Mouse (Mus musculus) heart, embryonic 15.5 days (tissue): ENCODE measurements at regions not wholly inside any gene's neighbourhood (a gene's known extent, or its start where the extent isn't known, plus 50 kb on each side); places are given as distances from the start of the nearest gene placed in this dataset.

Experiments
- ATAC-seq: fragments of 200-750 bp; cut with Nextera tagmentation; replicated peaks from 2 replicates; pipeline ENCODE4 v1.8.0; 2017; ENCODE audit warnings: low read depth, moderate TSS enrichment; ENCODE audit not compliant: insufficient number of reproducible peaks, insufficient read depth, low FRiP score
- H3K27ac ChIP-seq: fragments of 300-500 bp; sonication (generic); 2 replicates; pipeline ENCODE4 v1.5.1; 2015; ENCODE audit warnings: mild to moderate bottlenecking, inconsistent platforms
- H3K27me3 ChIP-seq: fragments of 300-500 bp; sonication (generic); 2 replicates; pipeline ENCODE4 v1.6.1; 2015; ENCODE audit warnings: inconsistent platforms
- H3K36me3 ChIP-seq: fragments of 300-500 bp; sonication (generic); 2 replicates; pipeline ENCODE4 v1.6.1; 2015; ENCODE audit warnings: mild to moderate bottlenecking, inconsistent platforms
- H3K4me1 ChIP-seq: fragments of 300-500 bp; sonication (generic); replicated peaks from 2 replicates; pipeline ENCODE4 v1.6.1; 2015; ENCODE audit warnings: inconsistent platforms
- H3K4me2 ChIP-seq: fragments of 300-500 bp; sonication (generic); 2 replicates; pipeline ENCODE4 v1.6.1; 2015; ENCODE audit warnings: inconsistent platforms, mild to moderate bottlenecking, moderate library complexity
- H3K4me3 ChIP-seq: fragments of 300-500 bp; sonication (generic); 2 replicates; pipeline ENCODE4 v1.5.1; 2015; ENCODE audit warnings: mild to moderate bottlenecking, inconsistent platforms
- H3K9ac ChIP-seq: fragments of 300-500 bp; sonication (generic); 2 replicates; pipeline ENCODE4 v1.6.1; 2015; ENCODE audit warnings: mild to moderate bottlenecking, inconsistent platforms
- H3K9me3 ChIP-seq: fragments of 300-500 bp; sonication (generic); replicated peaks from 2 replicates; pipeline ENCODE4 v1.6.1; 2016; ENCODE audit warnings: inconsistent platforms
- WGBS: fragments of 180-500 bp; shearing (Covaris S2); methylation state at CpG from one replicate; pipeline ENCODE4 v1.1.7; 2015; ENCODE audit warnings: mixed read lengths; 5-methylcytosine and 5-hydroxymethylcytosine counted together

DNA sequence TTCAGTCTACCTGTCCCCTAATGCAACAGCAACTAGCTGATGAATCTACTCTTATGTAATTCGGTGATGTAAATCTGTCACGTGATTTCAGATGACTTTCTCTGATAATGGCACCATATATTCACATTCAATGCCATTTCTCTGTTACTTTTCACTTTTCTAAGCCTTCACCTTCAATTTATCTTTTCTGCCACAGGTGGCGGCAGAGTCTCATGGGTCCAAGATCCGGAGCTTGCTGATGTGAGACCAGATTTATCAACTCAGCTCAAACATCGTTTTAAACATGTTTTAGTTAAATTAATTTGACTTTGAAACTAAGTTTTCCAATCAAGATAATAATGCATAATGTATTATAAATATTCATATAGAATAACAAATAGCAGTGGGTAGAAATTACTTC is 148.4 kb upstream of the Cadm2 start:
- no peak overlapping the region for H3K4me2 ChIP-seq
- no peaks in the 10 kb centered on the region for H3K9me3 ChIP-seq
- no peak for ATAC-seq
- H3K36me3 ChIP-seq: no peaks in the 10 kb centered on the region
- no peaks in the 10 kb centered on the region for H3K27me3 ChIP-seq
- 43% methylated on average over 5 of the region's 5 CpGs for WGBS
- no peak overlapping the region for H3K4me3 ChIP-seq
- no peak overlapping the region for H3K27ac ChIP-seq
- no peak overlapping the region for H3K9ac ChIP-seq
- no peaks in the 10 kb centered on the region for H3K4me1 ChIP-seq

DNA sequence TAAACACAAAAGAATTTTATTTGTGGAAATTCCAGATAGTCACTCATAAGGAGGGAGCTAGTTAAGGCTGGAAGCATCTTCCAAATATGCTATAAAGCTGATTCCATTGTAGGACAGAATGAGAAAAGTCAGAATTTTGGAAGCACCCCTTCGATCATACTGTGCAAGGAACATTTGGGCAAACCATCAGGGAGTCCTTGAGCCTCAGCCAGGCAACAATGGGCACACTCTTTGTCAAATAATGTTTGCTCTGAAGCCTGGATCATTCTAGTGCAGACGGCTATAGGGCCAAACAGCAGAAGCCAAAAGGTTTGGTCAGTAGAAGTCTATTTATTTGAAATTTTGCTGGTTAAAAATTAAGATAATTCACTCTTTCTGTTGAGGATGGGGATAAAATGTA is 114.7 kb upstream of the Cadm2 start:
- Histone ChIP-seq H3K27ac (no peak overlapping the region), H3K4me1 (no peaks in the 10 kb centered on the region), H3K9ac (no peak overlapping the region), H3K4me3 (no peak overlapping the region), H3K36me3 (no peaks in the 10 kb centered on the region), H3K27me3 (no peaks in the 10 kb centered on the region), H3K4me2 (no peak overlapping the region), H3K9me3 (no peaks in the 10 kb centered on the region)
- no peak for ATAC-seq
- WGBS: 74% methylated on average over 2 of the region's 2 CpGs

DNA sequence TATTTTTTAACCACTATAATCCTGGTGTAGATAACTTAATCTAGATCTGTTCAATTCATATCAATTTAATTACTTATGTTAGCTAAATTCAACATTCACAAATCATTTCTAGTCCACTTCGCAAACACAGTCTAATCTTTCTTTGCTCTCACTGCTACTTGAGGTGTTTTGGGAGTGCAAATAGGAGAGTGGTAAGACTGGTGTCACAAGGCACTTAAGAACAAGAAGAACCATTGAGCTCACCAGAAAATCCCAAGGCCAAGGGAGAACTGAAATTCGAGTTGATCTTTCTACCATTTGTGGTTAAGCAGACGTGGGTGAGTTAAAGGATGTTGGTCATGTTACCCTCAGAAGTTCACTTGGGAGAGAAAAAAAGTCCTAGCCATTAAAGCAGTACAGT is 77.9 kb upstream of the Cadm2 start:
- H3K4me3 ChIP-seq: no peak overlapping the region
- H3K9ac ChIP-seq: no peak overlapping the region
- no peaks in the 10 kb centered on the region for H3K36me3 ChIP-seq
- no peak overlapping the region for H3K27ac ChIP-seq
- no peak for ATAC-seq
- no peaks in the 10 kb centered on the region for H3K4me1 ChIP-seq
- WGBS: 46% methylated on average over 3 of the region's 3 CpGs
- no peak overlapping the region for H3K4me2 ChIP-seq
- no peaks in the 10 kb centered on the region for H3K27me3 ChIP-seq
- H3K9me3 ChIP-seq: no peaks in the 10 kb centered on the region
